Mouse (Mus musculus): Measurements from ENCODE around the gene Tomt.

DNA sequence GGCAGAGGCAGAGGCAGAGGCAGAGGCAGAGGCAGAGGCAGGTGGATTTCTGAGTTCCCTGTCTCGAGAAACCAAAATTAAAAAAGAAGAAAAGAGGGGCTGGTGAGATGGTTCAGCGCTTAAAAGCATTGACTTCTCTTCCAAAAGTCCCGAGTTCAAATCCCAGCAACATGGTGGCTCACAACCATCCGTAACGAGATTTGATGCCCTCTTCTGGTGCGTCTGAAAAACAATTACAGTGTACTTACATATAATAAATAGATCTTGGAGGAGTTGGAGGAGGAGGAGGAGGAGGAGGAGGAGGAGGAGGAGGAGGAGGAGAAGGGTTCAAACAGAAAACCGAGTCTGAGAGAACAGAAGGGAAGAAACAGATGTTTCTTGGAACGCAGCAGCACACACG lies 10.5 kb downstream of the Tomt start:
- TF ChIP-seq HCFC1 (IDR thresholded peaks at IDR 0.05; ENCODE audit: borderline replicate concordance, insufficient read depth, low read length) (no peak), ZNF384 (IDR thresholded peaks at IDR 0.05; ENCODE audit: low read depth, low read length) (no peak), MAFK (IDR thresholded peaks at IDR 0.05; ENCODE audit: insufficient read depth, low read depth, low read length) (no peak)
